Mouse (Mus musculus): ENCODE results near the gene Galnt2.

DNA sequence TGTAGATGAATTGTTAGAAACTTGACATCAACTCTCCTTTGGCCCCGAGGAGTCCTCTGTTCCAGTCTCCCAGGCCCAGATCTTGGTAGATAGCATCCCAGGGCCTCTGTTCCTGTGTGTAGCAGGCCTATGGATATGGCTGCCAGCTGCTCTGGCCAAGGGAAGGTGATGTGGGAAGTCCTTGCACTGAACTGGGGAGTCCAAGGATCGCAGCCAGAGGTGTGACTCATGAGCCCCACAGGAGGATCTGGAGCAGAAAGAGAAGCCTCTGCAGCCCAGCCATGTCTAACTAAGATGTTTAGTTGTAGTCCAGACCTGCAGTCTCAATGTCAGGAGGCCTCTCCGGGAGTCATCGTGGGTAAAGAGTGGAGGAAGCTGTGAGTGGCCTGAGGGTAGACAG, 70.3 kb downstream of the Galnt2 start:
- TF ChIP-seq CTCF (conservative IDR thresholded peaks at IDR 0.05; ENCODE audit: low read length) = no peak
- no peak for TF ChIP-seq NANOG (IDR thresholded peaks at IDR 0.05; ENCODE audit: borderline replicate concordance, low read length)
- no peak for TF ChIP-seq POU5F1 (IDR thresholded peaks at IDR 0.05; ENCODE audit: borderline replicate concordance, low read length)
